Mouse (Mus musculus) c-Kit-positive CD71-positive TER-119-negative erythroid progenitor cells, embryonic 14.5 days (primary cell): Measurements from ENCODE around the gene Tas2r139.
"Not testable (repeated sequence)": the region's sequence is repeated elsewhere in the genome, so short reads cannot be mapped to it uniquely, and the experiment has no call there.

ENCODE experiments used
- DNase-seq: peaks from one replicate; pipeline ENCODE4 v3.0.0-alpha.2; 2013; ENCODE audit warnings: low read depth

Gene Tas2r139

DNA sequence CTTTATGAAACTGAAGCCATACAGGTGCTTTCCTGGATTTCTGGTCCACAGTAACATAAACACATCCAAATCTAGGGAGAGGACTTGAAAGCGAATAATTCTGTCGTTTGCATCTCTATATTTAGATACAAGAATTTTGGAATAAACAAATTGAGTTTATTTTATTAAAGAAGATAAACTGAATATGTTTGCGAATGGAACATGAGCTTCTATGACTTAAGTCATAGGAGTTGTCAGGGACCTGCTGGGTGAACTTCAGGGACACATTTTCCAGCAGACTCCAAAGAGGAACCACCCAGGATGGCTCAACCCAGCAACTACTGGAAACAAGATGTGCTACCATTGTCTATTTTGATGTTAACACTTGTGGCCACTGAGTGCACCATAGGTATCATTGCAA, at the start of gene Tas2r139:
TSS of gene Tas2r139 (plus strand) at position 301 of the 400 bp plus-strand sequence.
- DNase-seq: no peak

DNA sequence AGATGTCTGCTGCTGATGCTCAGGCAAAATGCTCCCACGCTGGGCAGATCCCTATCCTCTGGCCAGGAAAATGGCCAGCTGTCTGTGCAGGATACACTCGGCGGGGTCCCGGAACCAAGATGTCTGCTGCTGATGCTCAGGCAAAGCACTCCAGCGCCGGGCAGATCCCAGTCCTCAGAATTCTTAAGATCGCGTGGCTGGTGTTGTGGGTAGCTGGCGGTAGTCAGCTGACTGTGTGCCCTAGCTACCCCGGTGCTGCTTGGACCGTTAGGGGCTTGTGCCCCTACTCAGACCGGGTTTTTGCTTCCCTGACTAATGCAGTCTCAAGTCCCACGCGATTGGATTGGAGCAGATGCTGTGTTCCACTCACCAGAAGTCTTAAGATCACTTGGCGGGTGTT, 10.4 kb downstream of the Tas2r139 start:
- DNase-seq: not testable (repeated sequence)

DNA sequence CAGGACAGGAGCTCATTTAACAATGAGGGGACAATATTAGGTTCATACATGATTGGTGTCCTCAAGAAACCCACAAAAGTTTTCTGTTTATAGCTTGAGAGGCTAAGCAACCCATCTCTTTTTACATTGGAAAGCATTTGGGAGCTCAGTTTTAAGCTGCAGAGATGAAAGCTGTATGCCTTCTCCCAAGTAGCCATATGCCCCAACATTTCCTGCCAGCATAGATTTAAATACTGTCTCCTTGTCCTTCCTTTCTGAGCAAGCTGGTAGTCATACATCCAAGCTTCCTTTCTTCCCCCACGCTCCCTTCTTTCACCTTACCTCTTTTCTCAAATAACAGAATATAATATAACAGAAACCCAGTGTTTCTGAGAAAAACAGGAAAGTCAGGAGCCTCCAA, 41.7 kb downstream of the Tas2r139 start:
- DNase-seq: no peak

DNA sequence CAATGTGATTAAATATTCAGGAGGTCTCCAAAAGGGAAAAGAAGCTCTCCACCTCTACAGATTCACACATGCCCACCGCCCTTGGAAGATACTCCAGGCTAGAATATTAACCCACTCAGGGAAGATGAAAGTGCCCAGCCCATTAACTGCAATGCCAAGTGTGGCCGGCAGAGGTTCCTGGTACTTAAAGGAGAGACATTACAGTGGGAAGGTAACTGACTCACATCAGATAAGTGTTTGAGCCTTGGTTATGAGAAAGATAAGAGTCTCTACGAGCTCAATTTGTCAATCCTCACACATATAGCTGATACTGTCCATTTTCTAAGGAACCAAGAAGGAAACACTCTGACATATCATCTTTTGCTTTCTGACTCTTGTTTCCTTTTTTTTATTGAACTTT, 45.5 kb downstream of the Tas2r139 start:
- DNase-seq: no peak
